Mouse (Mus musculus) hindbrain, embryonic 10.5 days (tissue): ENCODE results near the gene Mios. TPM values are rescaled to one million over a fixed set of nuclear protein-coding genes. Genes with fewer than 3 reads are reported as not detected.

Experiments used
- polyA plus RNA-seq: library from polyadenylated mRNA; unstranded; fragments of >200 nt; fragmentation: Nextera tagmentation; extraction: Ambion mirVana; gene quantifications from 2 replicates; pipeline ENCODE4 v1.2.1, GENCODE M21; 2016

Gene Mios
- polyA plus RNA-seq, 1 experiment from 2014 or later, result 19.9 TPM

Other genes with a start within 250 kb of the Mios start
- 0.07 and 0.18 TPM in 2 replicates for gene Col28a1, start 16.6 kb upstream of the Mios start, polyA plus RNA-seq
- 175 and 185 TPM in 2 replicates for gene Rpa3, start 50.0 kb downstream of the Mios start, polyA plus RNA-seq
- gene Umad1, start 50.1 kb downstream of the Mios start, polyA plus RNA-seq, result 21.4 and 22.7 TPM in 2 replicates
- 8.0 and 9.1 TPM in 2 replicates for gene Gm45062, start 50.2 kb downstream of the Mios start, polyA plus RNA-seq